Mouse (Mus musculus): ENCODE results near the gene Syngr1. TPM values are rescaled to one million over a fixed set of nuclear protein-coding genes. Genes with fewer than 3 reads are reported as not detected.
A peak's percentile ranks its signal among the peaks of the same experiment; 100 is the strongest.

The Syngr1 gene
- polyA plus RNA-seq, 1 experiment: 0.95 TPM

- Histone ChIP-seq H3K4me3 (ENCODE audit: insufficient read depth, low read length) (no peak overlapping the region), H3K27ac (ENCODE audit: insufficient read depth, low read length) (no peak overlapping the region), H3K4me1 (ENCODE audit: control insufficient read depth, insufficient read depth, low read length) (peaks cover 5% of the 10 kb centered on the region; the same call in 1 of the 2 replicates)
- TF ChIP-seq POLR2A (IDR thresholded peaks at IDR 0.05; ENCODE audit: low read depth, low read length) (no peak), CTCF (IDR thresholded peaks at IDR 0.05; ENCODE audit: borderline replicate concordance, insufficient read depth, low read length) (peak; percentile 26; the same call in 1 of the 2 replicates)
Measured at GRCm38 (mm10) chr15:80065414-80065813, 25.7 kb upstream of the Syngr1 start.

- peak; percentile 63; the same call in 1 of the 2 replicates for TF ChIP-seq CTCF (IDR thresholded peaks at IDR 0.05; ENCODE audit: borderline replicate concordance, insufficient read depth, low read length)
- no peak for TF ChIP-seq POLR2A (IDR thresholded peaks at IDR 0.05; ENCODE audit: low read depth, low read length)
- no peak overlapping the region for H3K27ac ChIP-seq (ENCODE audit: insufficient read depth, low read length)
- H3K4me1 ChIP-seq (ENCODE audit: control insufficient read depth, insufficient read depth, low read length): peaks cover 5% of the 10 kb centered on the region; the same call in 1 of the 2 replicates
- no peak overlapping the region for H3K4me3 ChIP-seq (ENCODE audit: insufficient read depth, low read length)
Measured at GRCm38 (mm10) chr15:80066538-80066937, 24.6 kb upstream of the Syngr1 start.

- Histone ChIP-seq H3K4me1 (ENCODE audit: control insufficient read depth, insufficient read depth, low read length) (no peaks in the 10 kb centered on the region), H3K27ac (ENCODE audit: insufficient read depth, low read length) (no peak overlapping the region)
- no peak for TF ChIP-seq POLR2A (IDR thresholded peaks at IDR 0.05; ENCODE audit: low read depth, low read length)
Measured at GRCm38 (mm10) chr15:80069171-80069570, 22.0 kb upstream of the Syngr1 start.

GRCm38 (mm10) chr15:80070095-80070644 lies 21.0 kb upstream of the Syngr1 start:
- no peak for TF ChIP-seq CTCF (IDR thresholded peaks at IDR 0.05; ENCODE audit: borderline replicate concordance, insufficient read depth, low read length)
- no peak for TF ChIP-seq POLR2A (IDR thresholded peaks at IDR 0.05; ENCODE audit: low read depth, low read length)
- Histone ChIP-seq H3K27ac (ENCODE audit: insufficient read depth, low read length) (no peak overlapping the region), H3K4me1 (ENCODE audit: control insufficient read depth, insufficient read depth, low read length) (no peaks in the 10 kb centered on the region), H3K4me3 (ENCODE audit: insufficient read depth, low read length) (no peak overlapping the region)

More at GRCm38 (mm10) chr15:80069171-80069570, 22.0 kb upstream of the Syngr1 start:
- no peak overlapping the region for H3K4me3 ChIP-seq (ENCODE audit: insufficient read depth, low read length)

- H3K4me3 ChIP-seq (ENCODE audit: insufficient read depth, low read length): no peak overlapping the region
- no peaks in the 10 kb centered on the region for H3K4me1 ChIP-seq (ENCODE audit: control insufficient read depth, insufficient read depth, low read length)
- no peak for TF ChIP-seq CTCF (IDR thresholded peaks at IDR 0.05; ENCODE audit: borderline replicate concordance, insufficient read depth, low read length)
- TF ChIP-seq POLR2A (IDR thresholded peaks at IDR 0.05; ENCODE audit: low read depth, low read length): no peak
- H3K27ac ChIP-seq (ENCODE audit: insufficient read depth, low read length): no peak overlapping the region
Measured at GRCm38 (mm10) chr15:80071951-80072437, 19.1 kb upstream of the Syngr1 start.

GRCm38 (mm10) chr15:80072579-80073255 lies 18.4 kb upstream of the Syngr1 start:
- no peaks in the 10 kb centered on the region for H3K4me1 ChIP-seq (ENCODE audit: control insufficient read depth, insufficient read depth, low read length)
- TF ChIP-seq CTCF (IDR thresholded peaks at IDR 0.05; ENCODE audit: borderline replicate concordance, insufficient read depth, low read length): no peak
- no peak for TF ChIP-seq POLR2A (IDR thresholded peaks at IDR 0.05; ENCODE audit: low read depth, low read length)

GRCm38 (mm10) chr15:80073256-80073621 lies 17.9 kb upstream of the Syngr1 start:
- H3K27ac ChIP-seq (ENCODE audit: insufficient read depth, low read length): no peak overlapping the region
- TF ChIP-seq POLR2A (IDR thresholded peaks at IDR 0.05; ENCODE audit: low read depth, low read length) (no peak), CTCF (IDR thresholded peaks at IDR 0.05; ENCODE audit: borderline replicate concordance, insufficient read depth, low read length) (no peak)
- H3K4me1 ChIP-seq (ENCODE audit: control insufficient read depth, insufficient read depth, low read length): no peaks in the 10 kb centered on the region
- H3K4me3 ChIP-seq (ENCODE audit: insufficient read depth, low read length): no peak overlapping the region

More at GRCm38 (mm10) chr15:80072579-80073255, 18.4 kb upstream of the Syngr1 start:
- Histone ChIP-seq H3K27ac (ENCODE audit: insufficient read depth, low read length) (no peak overlapping the region), H3K4me3 (ENCODE audit: insufficient read depth, low read length) (no peak overlapping the region)

GRCm38 (mm10) chr15:80074663-80075373 lies 16.3 kb upstream of the Syngr1 start:
- Histone ChIP-seq H3K27ac (ENCODE audit: insufficient read depth, low read length) (no peak overlapping the region), H3K4me1 (ENCODE audit: control insufficient read depth, insufficient read depth, low read length) (no peaks in the 10 kb centered on the region), H3K4me3 (ENCODE audit: insufficient read depth, low read length) (no peak overlapping the region)
- TF ChIP-seq POLR2A (IDR thresholded peaks at IDR 0.05; ENCODE audit: low read depth, low read length) (no peak), CTCF (IDR thresholded peaks at IDR 0.05; ENCODE audit: borderline replicate concordance, insufficient read depth, low read length) (no peak)

GRCm38 (mm10) chr15:80075374-80075694 lies 15.8 kb upstream of the Syngr1 start:
- 0 out of 2 replicates have a peak overlapping the region, but pooled peaks have one; percentile 17 for H3K27ac ChIP-seq (ENCODE audit: insufficient read depth, low read length)
- no peak overlapping the region for H3K4me3 ChIP-seq (ENCODE audit: insufficient read depth, low read length)
- TF ChIP-seq CTCF (IDR thresholded peaks at IDR 0.05; ENCODE audit: borderline replicate concordance, insufficient read depth, low read length): no peak
- no peak for TF ChIP-seq POLR2A (IDR thresholded peaks at IDR 0.05; ENCODE audit: low read depth, low read length)
- H3K4me1 ChIP-seq (ENCODE audit: control insufficient read depth, insufficient read depth, low read length): no peaks in the 10 kb centered on the region

Measured in embryonic fibroblast, embryonic 13.5 days (primary cell).